Mouse (Mus musculus) T-helper 1 cell (primary cell): Measurements from ENCODE around the gene Bcat1.

Experiments used
- in situ Hi-C: fragments of 300-600 bp; cut with MboI, MseI; formaldehyde crosslinking; loops from one replicate; pipeline ENCODE4 v1.15.1; 2025; ENCODE audit warnings: high pct_unique_total_duplicates

The Bcat1 gene

GRCm38 (mm10) chr6:145011141-145011540 is 64.8 kb downstream of the Bcat1 start:
- in situ Hi-C loops, result no loop called here

- in situ Hi-C loops, result no loop called here
Measured at GRCm38 (mm10) chr6:145009859-145010818, 65.8 kb downstream of the Bcat1 start.

GRCm38 (mm10) chr6:145003459-145003858 is 72.5 kb downstream of the Bcat1 start:
- in situ Hi-C loops, result no loop called here

DNA sequence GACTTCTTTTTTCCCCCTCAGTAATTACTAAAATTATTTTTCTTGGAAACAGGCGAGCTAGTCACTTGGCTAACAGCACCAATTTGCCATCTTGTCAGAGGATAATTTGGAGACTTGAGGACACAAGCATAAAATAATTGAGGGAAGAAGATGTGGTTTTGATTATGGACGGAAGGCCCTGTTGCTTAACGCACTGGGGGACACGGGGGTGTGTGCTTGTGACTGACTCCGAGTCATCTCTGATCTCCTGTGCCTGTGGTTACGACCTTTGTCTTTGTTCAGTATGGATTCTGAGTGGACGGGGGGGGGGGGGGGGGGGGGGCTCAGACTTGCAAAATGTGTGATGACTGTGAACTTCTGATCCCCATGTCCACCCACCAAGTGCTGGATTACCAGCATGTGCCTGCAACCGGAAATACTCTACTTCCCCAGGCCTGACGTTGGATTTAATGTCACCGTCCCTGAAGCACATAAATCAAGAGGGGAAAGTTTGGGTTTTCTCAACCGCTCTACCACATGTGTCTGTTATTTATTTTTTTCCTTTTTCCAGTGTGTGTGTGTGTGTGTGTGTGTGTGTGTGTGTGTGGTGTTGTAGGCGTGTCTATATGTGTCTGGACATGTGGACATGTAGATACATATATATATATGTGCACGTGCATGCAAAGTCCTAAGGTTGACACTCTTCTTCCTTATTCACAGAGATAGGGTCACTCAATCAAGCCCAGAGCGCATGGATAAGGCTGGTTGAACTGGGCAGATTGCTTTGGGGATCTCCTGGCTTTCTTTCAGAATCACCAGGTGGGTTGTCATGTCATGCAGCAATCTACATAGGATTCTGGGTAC is 73.7 kb downstream of the Bcat1 start:
- in situ Hi-C loops, result no loop called here

- in situ Hi-C loops, result no loop called here
Measured at GRCm38 (mm10) chr6:145001493-145001892, 74.5 kb downstream of the Bcat1 start.

DNA sequence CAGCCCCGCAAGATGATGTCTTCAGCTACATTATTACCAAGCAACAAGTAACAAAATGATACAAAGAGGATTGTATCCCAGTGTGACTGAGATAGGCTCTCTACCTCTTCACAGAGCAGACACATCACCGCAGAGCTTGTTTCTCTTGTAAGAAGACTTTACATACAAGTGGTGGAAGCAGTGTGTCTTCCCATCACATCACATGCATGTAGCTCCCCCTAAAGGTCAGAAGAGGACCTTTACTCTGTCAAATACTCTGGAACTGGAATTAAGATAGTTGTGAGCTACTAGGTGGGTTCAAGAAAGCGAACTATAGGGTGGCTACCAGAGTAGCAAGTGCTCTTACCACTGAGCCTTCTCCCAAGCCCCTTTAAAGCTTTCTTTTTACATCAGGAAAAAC is 78.8 kb downstream of the Bcat1 start:
- in situ Hi-C loops, result no loop called here

DNA sequence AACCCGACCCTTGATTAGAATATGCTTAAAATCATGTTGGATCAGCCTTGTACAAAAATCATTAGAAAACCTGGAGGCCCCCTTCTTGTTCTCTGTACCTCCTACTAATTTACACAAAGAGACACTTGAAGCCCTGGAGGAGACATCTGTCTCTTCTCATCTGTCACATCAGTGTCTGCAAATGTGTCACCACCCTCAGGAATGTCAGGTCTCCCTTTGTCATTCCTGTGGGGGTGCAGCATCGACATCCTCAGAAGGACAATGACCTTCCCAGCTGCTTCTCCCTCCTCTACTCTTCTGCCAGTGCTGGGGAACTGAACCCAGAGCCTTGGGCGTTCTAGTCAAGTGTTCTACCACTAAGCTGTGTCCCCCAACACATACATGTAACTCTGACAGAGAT is 83.9 kb downstream of the Bcat1 start:
- in situ Hi-C loops, result no loop called here

DNA sequence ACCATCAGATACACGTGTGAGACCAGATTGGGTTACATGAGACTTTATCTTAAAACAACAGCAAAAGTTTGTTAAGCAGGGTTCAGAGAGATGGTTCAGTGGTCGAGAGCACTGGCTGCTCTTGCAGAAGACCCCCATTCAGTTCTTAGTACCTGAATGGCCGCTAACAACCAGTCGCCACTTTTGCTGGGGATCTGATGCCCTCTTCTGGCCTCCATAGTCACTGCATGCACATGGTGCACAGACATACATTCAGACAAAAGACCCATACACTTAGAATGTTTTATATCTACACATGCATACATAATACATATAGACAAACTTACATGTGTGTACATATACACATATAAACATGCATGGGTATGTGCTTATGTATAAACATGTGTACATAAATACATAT is 86.8 kb downstream of the Bcat1 start:
- in situ Hi-C loops, result no loop called here

- in situ Hi-C loops, result no loop called here
Measured at GRCm38 (mm10) chr6:144987676-144988075, 88.3 kb downstream of the Bcat1 start.

DNA sequence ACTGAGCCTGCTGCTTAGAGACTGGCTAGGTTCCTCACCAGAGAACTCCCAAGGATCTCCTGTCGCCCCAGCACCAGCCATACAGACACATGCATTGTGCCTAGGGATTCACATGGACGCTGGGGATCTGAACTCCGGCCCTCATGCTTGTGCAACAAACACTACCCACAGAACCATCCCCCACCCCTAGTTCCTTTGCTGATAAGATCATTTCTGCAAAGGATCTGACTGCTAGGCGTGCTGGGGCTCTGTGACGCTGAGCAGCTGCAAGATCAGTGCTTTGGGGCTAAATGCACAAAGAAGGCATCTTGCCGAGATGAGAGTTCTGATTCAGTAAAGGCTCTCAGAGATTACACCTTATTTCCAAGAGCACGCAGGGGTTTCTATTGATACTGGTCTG is 88.8 kb downstream of the Bcat1 start:
- in situ Hi-C loops, result no loop called here

DNA sequence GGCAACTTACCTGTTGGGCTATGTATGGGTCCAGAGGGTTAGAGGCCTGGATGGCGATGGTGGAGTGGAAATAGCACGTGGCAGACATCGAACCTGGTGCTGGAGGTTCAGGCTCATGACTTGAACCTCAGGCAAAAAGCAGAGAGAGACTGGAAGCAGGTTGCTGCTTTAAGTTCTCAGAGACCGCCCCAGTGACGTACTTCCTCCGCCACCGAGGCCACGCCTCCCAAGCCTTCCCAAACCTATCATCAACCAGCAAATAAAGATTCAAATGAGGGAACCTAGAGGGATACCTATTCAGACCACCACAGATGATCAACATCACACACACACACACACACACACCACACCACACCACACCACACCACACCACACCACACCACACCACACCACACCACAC is 91.8 kb downstream of the Bcat1 start:
- in situ Hi-C loops, result no loop called here

- in situ Hi-C loops, result no loop called here
Measured at GRCm38 (mm10) chr6:144982093-144982492, 93.9 kb downstream of the Bcat1 start.

DNA sequence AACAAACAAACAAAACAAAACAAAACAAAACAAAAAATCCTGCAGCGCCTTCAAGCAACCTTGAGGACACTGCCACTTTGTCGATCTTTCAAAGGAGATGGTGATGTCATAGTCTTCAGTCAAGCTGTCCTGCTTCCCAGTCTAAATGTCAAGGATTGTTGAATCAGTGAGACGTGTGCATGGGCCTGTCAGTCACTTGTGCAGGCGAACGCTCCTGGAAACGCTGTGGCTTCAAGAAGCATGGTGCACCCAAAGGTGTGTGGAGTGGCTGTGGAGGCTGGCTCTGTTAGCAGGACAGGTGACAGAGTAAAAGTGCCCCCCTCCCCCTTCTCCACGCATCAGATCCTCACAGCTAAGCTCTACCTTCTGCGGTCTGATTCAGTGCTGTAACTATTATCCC is 103.6 kb downstream of the Bcat1 start:
- in situ Hi-C loops, result loop anchor here (25.0 kb wide), 1 partner anchor 1360 kb away; no protein-coding TSS in a partner anchor

- in situ Hi-C loops, result loop anchor here (25.0 kb wide), 1 partner anchor 1359 kb away; no protein-coding TSS in a partner anchor
Measured at GRCm38 (mm10) chr6:144970900-144971299, 105.1 kb downstream of the Bcat1 start.

- in situ Hi-C loops, result loop anchor here (25.0 kb wide), 1 partner anchor 1355 kb away; no protein-coding TSS in a partner anchor
Measured at GRCm38 (mm10) chr6:144967536-144967935, 108.4 kb downstream of the Bcat1 start.

DNA sequence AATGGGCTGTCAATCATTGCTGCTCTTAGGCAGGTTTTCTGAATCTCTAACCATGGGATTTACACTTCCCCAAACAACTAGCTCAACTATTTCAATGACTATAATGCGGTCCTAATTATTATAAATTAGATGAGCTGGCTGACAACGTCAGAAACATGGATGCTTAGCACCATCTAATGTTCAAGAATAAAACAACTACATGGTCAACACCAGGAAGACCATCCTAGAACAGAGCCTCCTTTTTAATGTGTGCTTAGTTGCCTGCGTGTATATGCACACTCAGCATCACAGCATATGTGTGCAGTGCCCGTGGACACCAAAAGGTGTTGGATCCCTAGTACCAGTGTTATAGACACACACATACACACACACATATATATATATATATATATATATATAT is 111.8 kb downstream of the Bcat1 start:
- in situ Hi-C loops, result loop anchor here (5.0 to 25.0 kb wide), 2 partner anchors 162 to 1352 kb away; no protein-coding TSS in a partner anchor

DNA sequence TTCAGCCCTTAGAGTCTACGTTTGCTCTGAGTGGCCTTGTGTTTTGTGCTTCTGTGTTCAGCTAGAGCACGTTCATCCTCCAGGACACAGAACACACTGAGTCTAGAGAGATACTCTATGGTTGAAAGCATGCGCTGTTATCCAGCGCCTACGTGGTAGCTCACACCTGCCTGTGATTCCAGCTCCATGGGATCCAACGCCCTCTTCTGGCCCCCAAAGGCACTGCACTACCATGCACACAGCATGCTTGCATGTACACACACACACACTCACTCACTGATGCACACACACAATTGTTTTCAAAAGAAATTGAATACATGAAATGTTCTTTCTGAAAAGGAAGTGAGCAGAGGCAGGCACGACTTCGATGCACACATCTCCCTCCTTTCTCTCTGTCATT is 112.8 kb downstream of the Bcat1 start:
- in situ Hi-C loops, result loop anchor here (5.0 to 25.0 kb wide), 2 partner anchors 161 to 1351 kb away; no protein-coding TSS in a partner anchor

- in situ Hi-C loops, result loop anchor here (5.0 to 25.0 kb wide), 2 partner anchors 160 to 1350 kb away; no protein-coding TSS in a partner anchor
Measured at GRCm38 (mm10) chr6:144962013-144962354, 114.0 kb downstream of the Bcat1 start.

DNA sequence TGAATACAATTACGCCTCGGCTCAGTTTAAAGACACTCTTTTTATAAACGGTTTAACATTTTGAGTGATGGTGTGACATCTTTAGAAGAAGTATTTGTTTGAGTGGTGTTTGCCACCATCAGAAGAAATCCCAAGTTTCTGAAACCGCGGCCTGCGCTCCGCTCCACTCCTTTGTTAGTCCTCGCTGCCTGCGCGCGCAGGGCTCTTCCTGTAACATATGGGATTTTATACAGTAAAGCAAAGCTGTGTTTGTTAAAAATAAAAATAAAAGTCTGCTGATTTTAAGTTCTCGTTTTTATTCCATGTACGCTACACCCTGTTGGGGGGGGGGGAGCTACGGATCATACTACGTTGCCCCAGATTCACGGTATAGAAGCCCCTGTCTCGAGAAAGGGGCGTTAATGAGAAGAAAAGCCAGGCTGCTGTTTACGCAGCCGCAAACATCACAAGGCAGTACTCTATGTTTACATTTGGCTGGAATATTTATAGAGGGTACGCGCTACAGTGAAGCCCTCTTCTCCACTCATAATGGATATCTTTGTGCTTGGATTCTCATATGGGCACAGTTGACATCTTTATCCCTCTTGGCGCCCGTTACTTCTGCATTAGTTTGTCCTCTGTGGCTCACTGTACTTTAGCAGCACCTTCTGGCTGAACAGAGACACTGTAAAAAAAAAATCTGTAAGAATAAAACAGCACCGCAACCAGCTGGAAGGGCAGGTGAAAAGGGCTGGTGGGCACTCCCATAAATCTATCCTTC is 114.6 kb downstream of the Bcat1 start:
- in situ Hi-C loops, result loop anchor here (5.0 to 25.0 kb wide), 2 partner anchors 159 to 1349 kb away; no protein-coding TSS in a partner anchor

DNA sequence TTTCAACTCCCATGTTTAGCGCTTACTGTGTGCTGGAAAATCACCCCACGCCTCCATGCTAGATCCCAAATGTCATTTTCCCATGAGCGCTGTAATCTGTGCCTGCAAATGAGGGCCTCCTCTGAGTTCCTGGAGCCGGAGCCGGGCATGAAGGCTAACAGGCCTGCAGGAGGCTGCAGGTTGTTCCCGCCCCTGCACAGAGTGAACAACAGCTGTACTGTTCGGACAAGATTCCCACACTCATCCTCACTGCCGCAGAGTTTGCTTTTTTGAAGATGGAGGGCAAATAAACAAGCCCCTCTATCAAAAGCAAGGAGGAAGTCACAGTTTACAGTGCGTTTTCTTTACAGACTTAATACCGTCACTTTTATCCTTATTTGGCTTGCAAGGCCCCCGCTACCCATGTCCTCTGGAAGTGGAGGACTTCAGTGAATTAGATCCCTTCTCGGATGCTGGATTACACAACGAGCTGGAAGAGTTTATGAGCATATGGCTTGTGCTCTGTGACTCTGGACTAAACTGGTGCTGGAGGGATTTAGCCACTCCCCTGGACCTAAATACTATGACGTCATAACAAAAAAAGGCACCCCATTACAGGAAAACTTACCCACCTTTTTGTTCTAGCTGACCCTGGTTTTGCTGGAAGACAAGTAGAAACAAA is 120.0 kb downstream of the Bcat1 start:
- in situ Hi-C loops, result loop anchor here (5.0 to 25.0 kb wide), 2 partner anchors 99 to 1344 kb away; no protein-coding TSS in a partner anchor

DNA sequence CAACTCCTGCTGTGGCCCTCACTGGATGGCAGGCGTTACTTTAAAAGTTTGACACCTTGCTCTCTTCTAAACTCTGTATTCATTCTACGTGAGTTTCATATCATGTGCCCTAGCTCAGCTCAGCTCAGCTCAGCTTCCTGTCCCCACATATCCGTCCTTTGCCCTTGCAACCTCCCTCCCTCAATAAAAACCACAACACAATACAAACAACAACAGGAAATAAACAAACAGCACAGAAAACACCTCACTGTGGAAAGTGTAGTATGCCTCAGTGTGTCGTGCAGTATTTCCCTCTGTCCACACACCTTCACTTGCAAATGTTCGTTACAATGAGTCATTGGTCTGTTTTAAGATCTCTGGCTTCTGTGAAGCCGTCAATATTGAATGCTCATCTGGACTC is 123.1 kb downstream of the Bcat1 start:
- in situ Hi-C loops, result loop anchor here (25.0 kb wide), 1 partner anchor 1341 kb away; no protein-coding TSS in a partner anchor
